Mouse (Mus musculus) liver, adult 2 months (tissue): Measurements from ENCODE around the gene Rpia. TPM values are rescaled to one million over a fixed set of nuclear protein-coding genes. Genes with fewer than 3 reads are reported as not detected.

Experiments
- DNase-seq: peaks from one replicate; pipeline ENCODE4 v3.0.0-alpha.2; 2011; ENCODE audit warnings: low read depth, low spot score; ENCODE audit errors: extremely low read depth
- H3K27ac ChIP-seq: fragments of 200-500 bp; replicated peaks from 2 replicates; pipeline ENCODE4 v1.5.1; 2012; ENCODE audit warnings: low read depth, mild to moderate bottlenecking, control low read depth, inconsistent platforms, low read length; ENCODE audit not compliant: insufficient read depth
- H3K27me3 ChIP-seq: fragments of 200-500 bp; 2 replicates; pipeline ENCODE4 v1.6.1; 2012; ENCODE audit warnings: mild to moderate bottlenecking, moderate library complexity, low read length, inconsistent platforms; ENCODE audit not compliant: control insufficient read depth, insufficient read depth
- H3K36me3 ChIP-seq: fragments of 200-500 bp; 2 replicates; pipeline ENCODE4 v1.6.1; 2012; ENCODE audit warnings: low read length, inconsistent platforms; ENCODE audit not compliant: control insufficient read depth, insufficient read depth
- H3K4me1 ChIP-seq: fragments of 200-500 bp; 2 replicates; pipeline ENCODE4 v1.6.1; 2011; ENCODE audit warnings: low read length; ENCODE audit not compliant: control insufficient read depth, insufficient read depth
- H3K4me3 ChIP-seq: fragments of 200-500 bp; 2 replicates; pipeline ENCODE4 v1.5.1; 2011; ENCODE audit warnings: low read depth, mild to moderate bottlenecking, control low read depth, low read length, moderate library complexity; ENCODE audit not compliant: insufficient read depth
- H3K79me2 ChIP-seq: fragments of 200-500 bp; 2 replicates; pipeline ENCODE4 v1.6.1; 2012; ENCODE audit warnings: inconsistent platforms, mild to moderate bottlenecking, low read length, moderate library complexity; ENCODE audit not compliant: control insufficient read depth, insufficient read depth
- H3K9ac ChIP-seq: fragments of 200-500 bp; 2 replicates; pipeline ENCODE4 v1.6.1; 2012; ENCODE audit warnings: low read depth, mild to moderate bottlenecking, control low read depth, inconsistent platforms, low read length
- CTCF ChIP-seq: fragments of 200-500 bp; IDR thresholded peaks from 2 replicates; pipeline ENCODE4 v1.5.1; 2011; ENCODE audit warnings: low read depth, low read length, control low read depth
- POLR2A ChIP-seq: fragments of 200-500 bp; IDR thresholded peaks from 2 replicates; pipeline ENCODE4 v1.6.1; 2011; ENCODE audit warnings: low read length, control low read depth; ENCODE audit not compliant: insufficient read depth; ENCODE audit errors: extremely low read depth
- WGBS: fragments of 180-500 bp; shearing (Covaris S2); methylation state at CpG from one replicate; pipeline ENCODE4 v1.1.7; 2018; 5-methylcytosine and 5-hydroxymethylcytosine counted together
- polyA plus RNA-seq: library from polyadenylated mRNA; depleted of rRNA; stranded (reverse); fragments of >200 nt; gene quantifications from 2 replicates; pipeline ENCODE4 v1.2.3, GENCODE M21; 2012
- total RNA-seq: library from RNA; depleted of rRNA; stranded (reverse); fragments of >200 nt; gene quantifications from 2 replicates; pipeline ENCODE4 v1.2.3, GENCODE M21; 2014

The Rpia gene
- total and polyA plus RNA-seq, 2 experiments, result 2.0 to 3.0 TPM

GRCm38 (mm10) chr6:70821566-70821965 lies 29.5 kb upstream of the Rpia start:
- no peak for DNase-seq

DNA sequence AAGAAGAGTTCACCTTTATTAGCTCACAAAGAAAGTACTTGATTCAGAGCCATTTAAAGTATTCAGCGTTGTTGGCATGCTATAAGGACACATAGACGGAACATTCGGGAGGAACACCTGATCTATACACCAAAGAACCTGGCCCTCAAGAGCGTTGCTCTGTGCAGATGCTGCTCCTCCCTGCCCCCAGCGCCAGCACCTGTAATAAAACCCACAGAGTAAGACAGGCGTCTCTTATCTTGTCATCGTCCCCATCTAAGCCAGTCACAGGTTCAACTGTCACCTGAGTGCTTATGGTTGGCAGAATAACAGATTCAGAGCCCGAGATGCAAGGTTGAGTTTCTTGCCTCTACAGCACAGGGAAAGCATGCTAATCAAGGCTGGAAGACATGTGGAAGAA lies 23.4 kb upstream of the Rpia start:
- Histone ChIP-seq H3K27me3 (no peaks in the 10 kb centered on the region), H3K4me3 (no peak overlapping the region), H3K9ac (no peak overlapping the region), H3K27ac (no peak overlapping the region), H3K79me2 (no peaks in the 10 kb centered on the region), H3K4me1 (peaks cover 5% of the 10 kb centered on the region), H3K36me3 (no peaks in the 10 kb centered on the region)
- no peak for DNase-seq
- no peak for TF ChIP-seq POLR2A
- no peak for TF ChIP-seq CTCF
- 88% methylated on average over 8 of the region's 8 CpGs for WGBS

More at GRCm38 (mm10) chr6:70821566-70821965, 29.5 kb upstream of the Rpia start:
- H3K27me3 ChIP-seq, result no peaks in the 10 kb centered on the region
- no peak overlapping the region for H3K4me3 ChIP-seq
- no peaks in the 10 kb centered on the region for H3K79me2 ChIP-seq
- no peak overlapping the region for H3K9ac ChIP-seq
- H3K27ac ChIP-seq, result no peak overlapping the region
- WGBS, result 86% methylated on average over 2 of the region's 2 CpGs
- peaks cover 2% of the 10 kb centered on the region; the same call in 1 of the 2 replicates for H3K4me1 ChIP-seq
- H3K36me3 ChIP-seq, result no peaks in the 10 kb centered on the region
- TF ChIP-seq CTCF (no peak), POLR2A (no peak)

GRCm38 (mm10) chr6:70814629-70814950 lies 22.6 kb upstream of the Rpia start:
- H3K27me3 ChIP-seq, result no peaks in the 10 kb centered on the region
- H3K4me1 ChIP-seq, result peaks cover 5% of the 10 kb centered on the region
- no peak overlapping the region for H3K4me3 ChIP-seq
- DNase-seq, result peak; percentile 85
- peak overlapping the region; percentile 60 for H3K27ac ChIP-seq
- H3K36me3 ChIP-seq, result no peaks in the 10 kb centered on the region
- H3K9ac ChIP-seq, result no peak overlapping the region
- TF ChIP-seq POLR2A (no peak), CTCF (no peak)
- H3K79me2 ChIP-seq, result no peaks in the 10 kb centered on the region
- 31% methylated on average over 4 of the region's 4 CpGs for WGBS

DNA sequence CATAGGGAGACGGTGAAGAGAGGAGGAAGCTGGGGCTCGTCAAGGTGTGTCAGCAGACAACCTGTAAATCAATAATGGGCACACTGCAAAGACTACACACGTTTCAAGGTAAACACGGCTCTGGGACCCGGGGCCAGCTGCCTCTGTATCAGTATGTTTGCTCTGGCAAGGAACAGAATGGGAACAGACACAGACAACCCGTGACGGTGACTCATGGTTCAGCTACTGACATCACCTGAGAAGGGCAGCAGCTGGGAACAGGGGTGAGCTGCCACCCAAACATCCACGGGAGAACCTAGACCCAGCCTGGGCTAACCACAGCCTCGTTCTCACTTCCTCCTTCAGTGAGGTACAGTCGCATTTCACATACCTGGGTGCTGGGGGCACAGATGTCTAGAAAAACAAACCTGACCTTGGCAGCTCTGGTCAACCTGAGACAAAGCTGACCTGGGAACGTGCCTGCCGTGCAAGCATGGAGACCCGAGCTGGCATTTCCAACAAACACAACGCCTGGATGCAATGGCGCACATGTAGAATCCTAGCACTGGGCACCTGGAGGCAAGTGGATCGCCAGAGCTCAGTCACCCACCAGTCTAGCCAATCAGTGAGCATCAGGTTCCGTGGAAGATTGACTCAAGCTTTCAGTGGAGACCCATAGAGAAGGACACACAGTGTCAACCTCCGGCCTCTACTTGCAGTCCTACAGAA lies 22.0 kb upstream of the Rpia start:
- Histone ChIP-seq H3K9ac (peak overlapping the region; percentile 47), H3K79me2 (no peaks in the 10 kb centered on the region)

GRCm38 (mm10) chr6:70812526-70812895 lies 20.5 kb upstream of the Rpia start:
- Histone ChIP-seq H3K79me2 (no peaks in the 10 kb centered on the region), H3K4me3 (no peak overlapping the region), H3K4me1 (peaks cover 5% of the 10 kb centered on the region), H3K27ac (no peak overlapping the region), H3K27me3 (no peaks in the 10 kb centered on the region), H3K9ac (no peak overlapping the region), H3K36me3 (no peaks in the 10 kb centered on the region)
- TF ChIP-seq CTCF, result no peak
- no peak for TF ChIP-seq POLR2A
- WGBS, result 50% methylated on average over 4 of the region's 4 CpGs
- DNase-seq, result no peak

More for the DNA sequence above, 22.0 kb upstream of the Rpia start:
- TF ChIP-seq CTCF (no peak), POLR2A (0 out of 2 replicates have a peak, but pooled peaks have one; percentile 14)
- no peaks in the 10 kb centered on the region for H3K27me3 ChIP-seq
- H3K4me1 ChIP-seq, result peaks cover 5% of the 10 kb centered on the region
- DNase-seq, result peak; percentile 90
- peak overlapping the region; percentile 12; the same call in 1 of the 2 replicates for H3K4me3 ChIP-seq
- H3K27ac ChIP-seq, result peak overlapping the region; percentile 60
- WGBS, result 21% methylated on average over 18 of the region's 18 CpGs
- H3K36me3 ChIP-seq, result no peaks in the 10 kb centered on the region
